Mouse (Mus musculus) ES-Bruce4 (cell line): ENCODE measurements around the gene Crhr2.

ENCODE experiments used
- CTCF ChIP-seq: IDR thresholded peaks from one replicate; pipeline ENCODE4 v1.8.1; 2011; ENCODE audit warnings: low read depth, low read length
- EP300 ChIP-seq: IDR thresholded peaks from 2 replicates; pipeline ENCODE4 v1.6.1; 2011; ENCODE audit warnings: low read depth, low read length; ENCODE audit not compliant: insufficient read depth
- POLR2A ChIP-seq: IDR thresholded peaks from one replicate; pipeline ENCODE4 v1.8.1; 2011; ENCODE audit warnings: low read length; ENCODE audit not compliant: insufficient read depth

GRCm38 (mm10) chr6:55166777-55167463 is 34.1 kb upstream of the Crhr2 start:
- TF ChIP-seq CTCF, result peak; percentile 53
- TF ChIP-seq POLR2A, result no peak
- TF ChIP-seq EP300, result no peak
